Mouse (Mus musculus): Measurements from ENCODE around the gene 9130213A22Rik. TPM values are rescaled to one million over a fixed set of nuclear protein-coding genes. Genes with fewer than 3 reads are reported as not detected.

The 9130213A22Rik gene
- polyA plus RNA-seq (2015; fragmentation: Nextera tagmentation; extraction: Ambion mirVana) = 0.45 and 0.59 TPM in 2 replicates

DNA sequence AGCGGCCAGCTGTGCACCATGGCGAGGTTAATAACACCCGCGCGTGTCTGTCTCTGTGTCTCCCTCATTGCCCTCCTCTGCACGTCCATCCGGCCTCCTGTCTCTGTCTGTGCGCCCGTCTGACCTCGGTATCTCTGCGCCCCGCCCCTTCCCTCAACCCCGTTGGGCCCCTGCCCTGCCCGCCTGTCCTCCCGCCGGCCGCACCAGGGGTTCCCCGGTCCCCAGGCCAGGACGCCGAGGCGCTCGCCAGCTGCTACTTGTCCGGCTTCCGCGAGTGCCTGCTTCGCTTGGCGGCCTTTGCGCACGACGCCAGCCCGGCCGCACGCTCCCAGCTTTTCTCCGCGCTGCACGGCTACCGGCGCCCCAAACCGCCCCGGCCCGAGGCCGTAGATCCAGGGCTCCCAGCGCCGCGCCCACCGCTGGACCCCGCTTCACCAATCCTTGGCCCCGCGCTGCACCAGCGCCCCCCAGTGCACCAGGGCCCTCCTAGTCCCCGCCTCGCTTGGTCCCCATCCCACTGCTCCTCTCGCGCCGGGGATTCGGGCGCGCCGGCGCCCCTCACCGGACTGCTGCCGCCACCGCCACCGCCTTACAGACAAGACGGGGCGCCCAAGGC lies at the start of gene 9130213A22Rik:
Gene 9130213A22Rik (minus strand): TSS at position 254 of the 616 bp plus-strand sequence.

DNA sequence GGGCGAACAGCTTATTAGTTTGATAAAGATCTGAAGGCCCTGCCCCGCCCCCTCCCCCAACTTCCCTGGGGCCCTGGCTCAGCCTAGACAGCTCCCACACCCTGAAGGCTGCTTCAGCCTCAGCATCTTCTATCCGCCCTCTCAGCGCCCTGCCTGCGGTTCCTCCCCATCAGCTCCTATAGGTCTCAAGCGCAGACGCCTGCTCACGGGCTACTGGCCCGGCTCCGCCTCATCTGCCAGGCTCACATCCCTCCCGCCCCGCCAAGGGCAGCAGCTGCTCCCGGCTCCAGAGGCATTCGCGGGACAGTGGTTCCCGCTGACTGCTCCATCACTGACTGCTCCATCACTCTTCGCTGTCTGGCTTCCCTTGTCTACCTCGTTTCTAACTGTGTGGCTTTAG lies 34.4 kb upstream of the 9130213A22Rik start, which contains the start of gene Alox12b:
Gene Alox12b (plus strand): TSS at position 190 of the 400 bp plus-strand sequence.

DNA sequence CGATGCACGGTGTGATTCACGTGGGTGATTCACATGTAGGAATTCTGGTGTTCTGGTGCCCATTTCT lies 3.3 kb upstream of the 9130213A22Rik start, which contains the start of gene Aloxe3:
Gene Aloxe3 (plus strand): TSS at position 45 of the 67 bp plus-strand sequence.

DNA sequence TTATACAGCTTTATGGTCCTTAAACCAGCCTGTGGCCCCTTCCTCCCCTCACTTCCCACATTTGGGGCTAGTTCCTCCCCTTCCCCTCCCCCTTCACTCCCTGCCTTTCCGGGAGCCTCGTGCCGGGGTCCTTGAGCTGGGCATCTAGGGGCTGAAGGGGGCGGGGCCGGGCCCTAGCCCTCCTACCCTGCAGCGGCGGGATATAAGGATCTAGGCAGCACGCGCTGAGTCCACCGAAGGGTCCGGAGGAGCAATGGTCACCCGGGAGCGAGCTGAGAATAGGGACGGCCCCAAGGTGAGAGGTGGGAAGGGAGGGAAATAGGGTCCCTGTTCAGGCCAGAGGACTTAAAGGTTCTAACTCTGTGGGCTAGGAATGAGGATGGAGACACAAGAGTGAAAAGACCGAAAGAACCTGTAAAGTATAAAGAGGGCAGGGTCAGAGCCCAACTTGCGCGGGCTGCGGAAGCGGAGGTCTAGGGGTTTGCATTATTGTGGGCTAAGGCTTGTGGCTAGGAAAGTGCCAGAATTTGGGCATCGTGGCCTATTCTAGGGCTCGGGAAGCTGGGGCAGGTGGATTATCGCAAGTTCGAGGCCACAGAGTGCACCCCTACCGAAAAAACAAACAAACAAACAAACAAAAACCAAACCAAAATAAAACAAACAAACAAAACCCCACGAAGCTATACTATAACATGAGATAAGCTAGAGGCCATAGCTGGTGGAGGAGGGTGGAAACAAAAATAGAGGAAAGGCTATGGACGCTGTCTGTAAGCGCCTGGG lies 2.0 kb downstream of the 9130213A22Rik start, which contains the start of gene Hes7:
Gene Hes7 (plus strand): TSS at position 184 of the 780 bp plus-strand sequence.

DNA sequence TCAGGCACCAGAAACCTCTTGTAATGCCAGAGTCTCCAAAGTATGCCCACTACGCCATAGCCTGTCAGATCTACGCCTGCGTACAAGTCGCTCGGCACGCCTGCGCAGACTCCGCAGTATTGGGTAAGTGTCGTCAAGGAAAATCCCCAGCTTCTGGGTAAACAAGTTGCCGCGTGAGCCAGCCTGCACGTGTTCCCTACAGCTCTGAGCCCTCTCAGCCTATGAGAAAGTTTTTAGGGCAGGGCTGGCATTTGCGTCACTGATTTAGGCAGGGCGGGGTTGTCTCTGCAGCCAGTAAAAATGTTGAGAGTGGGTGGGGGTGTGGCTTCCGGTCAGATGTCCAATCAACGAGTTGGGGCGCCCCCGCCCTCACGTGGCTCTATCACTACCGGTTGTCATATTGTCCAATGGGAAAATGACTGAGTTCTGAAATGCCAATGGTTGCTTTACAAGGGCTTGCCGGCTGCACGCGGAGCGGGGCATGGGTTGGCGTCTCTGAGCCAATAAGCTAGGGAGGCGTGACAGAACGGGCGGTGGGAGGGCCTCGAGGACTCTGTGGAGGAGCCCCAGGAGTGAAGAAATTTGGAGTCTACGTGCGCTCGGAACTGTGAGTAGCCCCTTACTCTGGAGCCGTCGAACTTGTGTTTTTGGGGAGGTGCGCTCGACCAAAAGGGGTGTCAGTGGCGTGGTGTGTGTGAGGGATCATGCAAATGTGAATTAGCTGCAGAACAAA lies 27.5 kb downstream of the 9130213A22Rik start, which contains the start of gene Per1:
Gene Per1 (plus strand): TSS at position 521 of the 733 bp plus-strand sequence.

DNA sequence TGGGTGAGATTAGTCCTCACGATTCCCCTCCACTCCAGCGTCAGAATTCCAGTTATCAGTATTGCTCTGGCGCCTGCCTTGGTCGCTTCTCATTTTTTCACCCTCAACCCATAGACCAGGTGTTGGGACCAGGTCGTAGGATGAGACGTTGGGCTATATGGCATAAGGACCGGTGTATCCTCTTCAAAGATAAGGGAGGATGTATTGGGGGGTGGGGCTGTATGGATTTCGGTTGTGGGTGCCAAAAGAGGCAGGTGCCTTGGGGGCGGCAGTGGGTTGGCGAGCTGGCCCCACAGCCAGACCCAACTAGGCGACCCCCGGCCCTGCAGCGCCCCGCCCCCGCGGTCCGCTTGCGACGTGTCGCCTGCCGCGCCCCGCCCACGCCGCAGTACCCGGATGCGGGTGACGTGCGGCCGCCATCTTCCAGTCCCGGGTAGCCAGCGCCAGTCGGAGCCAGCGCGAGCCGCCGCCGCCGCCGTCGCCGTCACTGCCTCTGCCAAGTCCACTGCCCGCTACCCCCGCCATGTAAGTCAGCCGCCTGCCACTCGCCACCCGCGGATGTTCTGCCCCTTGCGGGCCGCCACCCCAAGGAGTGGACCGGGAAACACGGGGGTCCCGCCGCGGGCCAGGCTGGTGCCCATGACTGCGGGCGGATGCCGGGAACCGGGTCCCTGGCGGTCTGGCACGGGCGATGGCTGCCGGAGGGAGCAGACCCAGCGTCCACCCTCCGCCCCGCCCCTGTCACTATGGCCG lies 34.1 kb downstream of the 9130213A22Rik start, which contains the start of gene Vamp2:
Gene Vamp2 (plus strand): TSS at position 388 of the 753 bp plus-strand sequence.

DNA sequence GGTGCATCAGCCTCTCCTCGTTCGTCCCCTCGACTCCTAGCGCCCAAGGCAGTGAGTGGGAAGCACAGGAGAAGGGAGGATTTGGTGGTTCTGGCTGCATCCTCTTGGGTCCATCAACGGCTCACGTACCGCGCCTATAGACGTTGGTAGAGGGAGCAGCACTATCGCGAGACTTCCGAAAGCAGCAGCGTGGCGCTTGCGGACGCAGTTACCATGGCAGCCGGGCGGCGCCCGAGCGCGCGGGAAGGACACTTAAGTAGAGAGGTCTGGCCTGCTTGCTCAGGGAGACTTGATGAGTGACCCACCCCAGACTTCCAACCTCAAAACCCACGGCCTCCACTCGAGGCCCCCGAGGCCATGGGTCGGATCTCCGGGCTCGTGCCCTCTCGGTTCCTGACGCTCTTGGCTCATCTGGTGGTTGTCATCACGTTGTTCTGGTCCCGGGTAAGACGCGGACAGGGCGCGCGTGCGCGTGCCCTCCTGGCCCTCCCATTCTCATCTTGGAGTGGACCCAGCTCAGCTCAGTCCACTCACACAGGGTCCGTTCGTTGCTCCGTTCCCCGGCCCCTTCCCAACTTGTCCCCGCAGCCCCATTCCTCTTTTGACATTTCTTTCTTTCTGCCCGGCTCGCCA lies 51.7 kb downstream of the 9130213A22Rik start, which contains the start of gene Tmem107:
Gene Tmem107 (plus strand): TSS at position 217 of the 633 bp plus-strand sequence.

Other genes starting within 250 kb of the 9130213A22Rik start
- gene Rnf222, start 234.0 kb downstream of the 9130213A22Rik start, polyA plus RNA-seq (2015; fragmentation: Nextera tagmentation; extraction: Ambion mirVana) = not detected in 2 replicates
- gene Rpl26, start 221.0 kb downstream of the 9130213A22Rik start, polyA plus RNA-seq (2015; fragmentation: Nextera tagmentation; extraction: Ambion mirVana) = 870 and 884 TPM in 2 replicates
- gene Odf4, start 195.5 kb downstream of the 9130213A22Rik start, polyA plus RNA-seq (2015; fragmentation: Nextera tagmentation; extraction: Ambion mirVana) = not detected in 2 replicates
- 2.3 and 2.5 TPM in 2 replicates for gene Arhgef15, start 165.1 kb downstream of the 9130213A22Rik start, polyA plus RNA-seq (2015; fragmentation: Nextera tagmentation; extraction: Ambion mirVana)
- 5.3 and 7.2 TPM in 2 replicates for gene Slc25a35, start 154.5 kb downstream of the 9130213A22Rik start, polyA plus RNA-seq (2015; fragmentation: Nextera tagmentation; extraction: Ambion mirVana)
- gene Rangrf, start 147.4 kb downstream of the 9130213A22Rik start, polyA plus RNA-seq (2015; fragmentation: Nextera tagmentation; extraction: Ambion mirVana) = 31.2 and 32.5 TPM in 2 replicates
- gene Pfas, start 114.1 kb downstream of the 9130213A22Rik start, polyA plus RNA-seq (2015; fragmentation: Nextera tagmentation; extraction: Ambion mirVana) = 9.6 and 10.6 TPM in 2 replicates
- gene Ctc1, start 106.7 kb downstream of the 9130213A22Rik start, polyA plus RNA-seq (2015; fragmentation: Nextera tagmentation; extraction: Ambion mirVana) = 16.5 and 21.5 TPM in 2 replicates
- gene Aurkb, start 76.9 kb downstream of the 9130213A22Rik start, polyA plus RNA-seq (2015; fragmentation: Nextera tagmentation; extraction: Ambion mirVana) = 20.7 and 30.7 TPM in 2 replicates
- gene Borcs6, start 62.9 kb downstream of the 9130213A22Rik start, polyA plus RNA-seq (2015; fragmentation: Nextera tagmentation; extraction: Ambion mirVana) = 11.9 and 12.3 TPM in 2 replicates
- 33.3 and 39.1 TPM in 2 replicates for gene Tmem107, start 51.8 kb downstream of the 9130213A22Rik start, polyA plus RNA-seq (2015; fragmentation: Nextera tagmentation; extraction: Ambion mirVana)
- 48.6 and 55.5 TPM in 2 replicates for gene Vamp2, start 34.1 kb downstream of the 9130213A22Rik start, polyA plus RNA-seq (2015; fragmentation: Nextera tagmentation; extraction: Ambion mirVana)
- gene Per1, start 27.4 kb downstream of the 9130213A22Rik start, polyA plus RNA-seq (2015; fragmentation: Nextera tagmentation; extraction: Ambion mirVana) = 14.4 and 17.4 TPM in 2 replicates
- gene Hes7, start 2.2 kb downstream of the 9130213A22Rik start, polyA plus RNA-seq (2015; fragmentation: Nextera tagmentation; extraction: Ambion mirVana) = 0.11 and 0.26 TPM in 2 replicates
- 8.5 and 10.1 TPM in 2 replicates for gene Aloxe3, start 3.3 kb upstream of the 9130213A22Rik start, polyA plus RNA-seq (2015; fragmentation: Nextera tagmentation; extraction: Ambion mirVana)
- 0.05 and 0.11 TPM in 2 replicates for gene Alox12b, start 34.4 kb upstream of the 9130213A22Rik start, polyA plus RNA-seq (2015; fragmentation: Nextera tagmentation; extraction: Ambion mirVana)
- not detected in 2 replicates for gene Alox8, start 75.3 kb upstream of the 9130213A22Rik start, polyA plus RNA-seq (2015; fragmentation: Nextera tagmentation; extraction: Ambion mirVana)
- 0.05 TPM in 2 replicates for gene Gucy2e, start 114.4 kb upstream of the 9130213A22Rik start, polyA plus RNA-seq (2015; fragmentation: Nextera tagmentation; extraction: Ambion mirVana)
- gene Cntrob, start 201.2 kb upstream of the 9130213A22Rik start, polyA plus RNA-seq (2015; fragmentation: Nextera tagmentation; extraction: Ambion mirVana) = 5.5 and 7.2 TPM in 2 replicates
- gene Trappc1, start 201.4 kb upstream of the 9130213A22Rik start, polyA plus RNA-seq (2015; fragmentation: Nextera tagmentation; extraction: Ambion mirVana) = 114 and 128 TPM in 2 replicates
- gene Kcnab3, start 203.7 kb upstream of the 9130213A22Rik start, polyA plus RNA-seq (2015; fragmentation: Nextera tagmentation; extraction: Ambion mirVana) = 0.68 and 0.81 TPM in 2 replicates
- 5.8 and 6.4 TPM in 2 replicates for gene Rnf227, start 217.9 kb upstream of the 9130213A22Rik start, polyA plus RNA-seq (2015; fragmentation: Nextera tagmentation; extraction: Ambion mirVana)
- gene Chd3, start 246.8 kb upstream of the 9130213A22Rik start, polyA plus RNA-seq (2015; fragmentation: Nextera tagmentation; extraction: Ambion mirVana) = 31.5 and 32.5 TPM in 2 replicates